Mouse (Mus musculus): ENCODE results near the gene Mttp.

DNA sequence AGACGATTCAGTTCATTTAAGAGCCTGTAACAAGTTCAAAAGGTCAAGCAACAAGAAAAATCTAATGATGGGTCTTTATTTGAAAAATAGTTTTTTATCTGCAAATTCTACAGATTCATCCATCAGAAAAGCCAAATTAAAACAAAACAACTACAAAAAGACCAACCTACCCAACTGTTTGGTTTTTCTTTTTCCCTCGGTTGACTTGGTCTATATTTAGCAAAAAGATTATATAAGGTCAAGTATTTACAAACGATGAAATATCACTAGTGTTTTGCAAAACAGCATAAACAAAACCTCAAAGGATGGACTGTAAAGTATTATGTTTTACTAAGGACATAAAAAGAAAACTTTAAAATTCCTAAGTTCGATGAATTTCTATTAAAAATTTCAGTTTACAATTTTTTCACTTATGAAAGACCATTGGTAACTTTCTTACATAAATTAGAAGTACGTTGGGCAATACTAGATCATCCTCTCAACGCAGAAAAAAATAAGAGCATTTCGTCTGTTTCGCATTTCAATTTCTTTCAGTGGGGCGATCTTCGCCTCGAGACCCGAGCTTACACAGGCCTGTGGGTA is 1.9 kb downstream of the Mttp start:
- TF ChIP-seq CTCF (IDR thresholded peaks at IDR 0.05; ENCODE audit: extremely low read depth, insufficient read depth, insufficient read length, insufficient replicate concordance), result no peak
- TF ChIP-seq POLR2A (IDR thresholded peaks at IDR 0.05; ENCODE audit: low read depth, low read length), result no peak
